ENCODE assay signal across 21 mouse cellular contexts in genomic region chr6:37851352-37851751, GRCm38 (mm10). TPM values are rescaled to one million over a fixed set of nuclear protein-coding genes. Genes with fewer than 3 reads are reported as not detected.
DNase-seq lines count a peak whose midpoint lies in the region; ATAC-seq lines count a peak whose summit lies in the region.
"Had no signal": no experiment of that assay in that cellular context is flagged by ENCODE, and none has a peak within 500 bp of the region (broad histone marks: within the 10 kb centered on the region; RNA-seq: fewer than 3 reads in every experiment).

No protein-coding gene starts in this region.

- H3K27ac ChIP-seq in liver, embryonic 12.5 days: no peak overlapping the region
- no peak overlapping the region for H3K27ac ChIP-seq in liver, embryonic 16.5 days (ENCODE audit: low read length)
- H3K27ac ChIP-seq in midbrain, embryonic 10.5 days (replicated peaks): no peak overlapping the region
- H3K27ac ChIP-seq: embryonic facial prominence, embryonic 15.5 days; forebrain, embryonic 12.5 days; hindbrain, embryonic 10.5 days; hindbrain, embryonic 15.5 days had no signal

- no peaks in the 10 kb centered on the region for H3K36me3 ChIP-seq in liver, embryonic 12.5 days
- H3K36me3 ChIP-seq in liver, embryonic 16.5 days (ENCODE audit: control insufficient read depth, insufficient read depth): no peaks in the 10 kb centered on the region
- no peaks in the 10 kb centered on the region for H3K36me3 ChIP-seq in midbrain, embryonic 10.5 days
- H3K36me3 ChIP-seq: embryonic facial prominence, embryonic 15.5 days; forebrain, embryonic 12.5 days; heart, embryonic 12.5 days; hindbrain, embryonic 10.5 days; hindbrain, embryonic 15.5 days had no signal

- no peak overlapping the region for H3K4me3 ChIP-seq in liver, embryonic 12.5 days
- no peak overlapping the region for H3K4me3 ChIP-seq in liver, embryonic 16.5 days (ENCODE audit: low read depth, low read length)
- H3K4me3 ChIP-seq in midbrain, embryonic 10.5 days: no peak overlapping the region
- H3K4me3 ChIP-seq: embryonic facial prominence, embryonic 15.5 days; forebrain, embryonic 12.5 days; heart, embryonic 12.5 days; hindbrain, embryonic 10.5 days; hindbrain, embryonic 15.5 days had no signal

- 53% methylated on average over 2 of the region's 2 CpGs for WGBS in liver, embryonic 12.5 days (ENCODE audit: insufficient replicate concordance)
- 46% methylated on average over 2 of the region's 2 CpGs for WGBS in liver, embryonic 16.5 days (ENCODE audit: insufficient replicate concordance)
- 81% methylated on average over 2 of the region's 2 CpGs for WGBS in midbrain, embryonic 10.5 days

- no peaks in the 10 kb centered on the region for H3K27me3 ChIP-seq in liver, embryonic 12.5 days (replicated peaks)
- H3K27me3 ChIP-seq in liver, embryonic 16.5 days (ENCODE audit: control insufficient read depth, insufficient read depth, low read depth, low read length): no peaks in the 10 kb centered on the region
- no peaks in the 10 kb centered on the region for H3K27me3 ChIP-seq in midbrain, embryonic 10.5 days (ENCODE audit: low read depth, poor library complexity, severe bottlenecking)
- H3K27me3 ChIP-seq: CH12.LX; embryonic facial prominence, embryonic 15.5 days; forebrain, embryonic 12.5 days; heart, embryonic 12.5 days; hindbrain, embryonic 15.5 days had no signal

- no peaks in the 10 kb centered on the region for H3K9me3 ChIP-seq in liver, embryonic 12.5 days (replicated peaks)
- H3K9me3 ChIP-seq in liver, embryonic 16.5 days (replicated peaks; ENCODE audit: control insufficient read depth, low read length): no peaks in the 10 kb centered on the region
- H3K9me3 ChIP-seq in midbrain, embryonic 10.5 days (replicated peaks): 0 out of 2 replicates have a peak, but pooled peaks cover 4% of the 10 kb centered on the region

- H3K4me1 ChIP-seq in liver, embryonic 12.5 days: peaks cover 30% of the 10 kb centered on the region
- no peaks in the 10 kb centered on the region; the same call in 1 of the 2 replicates for H3K4me1 ChIP-seq in liver, embryonic 16.5 days (ENCODE audit: control insufficient read depth, low read depth, low read length)
- H3K4me1 ChIP-seq in midbrain, embryonic 10.5 days: no peaks in the 10 kb centered on the region
- H3K4me1 ChIP-seq: embryonic facial prominence, embryonic 15.5 days; forebrain, embryonic 12.5 days; heart, embryonic 12.5 days; hindbrain, embryonic 10.5 days; hindbrain, embryonic 15.5 days had no signal

- 0 out of 2 replicates have a peak overlapping the region, but pooled peaks have one; percentile 13 for H3K4me2 ChIP-seq in liver, embryonic 12.5 days
- H3K4me2 ChIP-seq in liver, embryonic 16.5 days (ENCODE audit: low read depth, low read length): no peak overlapping the region
- H3K4me2 ChIP-seq: embryonic facial prominence, embryonic 15.5 days; forebrain, embryonic 12.5 days; heart, embryonic 12.5 days; hindbrain, embryonic 15.5 days had no signal

- no peak overlapping the region for H3K9ac ChIP-seq in liver, embryonic 12.5 days
- no peak overlapping the region for H3K9ac ChIP-seq in liver, embryonic 16.5 days (ENCODE audit: low read depth, low read length)
- H3K9ac ChIP-seq: embryonic facial prominence, embryonic 15.5 days; forebrain, embryonic 12.5 days; heart, embryonic 12.5 days; hindbrain, embryonic 15.5 days had no signal

- DNase-seq in gastrocnemius, postnatal 10 days: no peak
- DNase-seq in heart, adult 8-10 months (ENCODE audit: low spot score): no peak
- DNase-seq in urinary bladder, postnatal 14 days (ENCODE audit: low spot score): no peak
- no peak for DNase-seq in midbrain, embryonic 10.5 days (ENCODE audit: low spot score)
- DNase-seq: adrenal gland, adult 8-10 months; cerebellum, adult 11 months; cerebellum, adult 8-10 months; cerebellum, postnatal 14 days; embryo, embryonic 11 days; gastrocnemius, postnatal 25 days; heart, adult 11 months had no signal

- ATAC-seq in erythroblast, adult 5-6 weeks (replicated peaks; ENCODE audit: low FRiP score, poor library complexity, severe bottlenecking): peak; percentile 70
- peak; percentile 67 for ATAC-seq in liver, embryonic 12.5 days
- ATAC-seq in liver, embryonic 16.5 days (ENCODE audit: low read depth): peak; percentile 73
- ATAC-seq: forebrain, embryonic 16.5 days had no signal

RNA-seq across cellular contexts. Expression of gene Trim24, which starts 19.3 kb away (rescaled TPM):
- total RNA-seq in erythroblast, adult 5-6 weeks (2015; ENCODE audit: low replicate concordance): 17.5 and 29.7 TPM in 2 replicates
- 22.0 and 23.4 TPM in 2 replicates for total RNA-seq in erythroblast, adult 5-6 weeks (2017; ENCODE audit: low replicate concordance)
- polyA plus RNA-seq in liver, embryonic 12.5 days (2016; fragmentation: Nextera tagmentation; extraction: Ambion mirVana): 8.8 and 9.3 TPM in 2 replicates
- 3.0 and 3.2 TPM in 2 replicates for polyA plus RNA-seq in liver, embryonic 16.5 days (2015; fragmentation: Nextera tagmentation; extraction: Ambion mirVana)
- total RNA-seq in gastrocnemius, postnatal 10 days (2021): 10 to 100 TPM; 26.2 to 30.0 TPM
- 10 to 100 TPM; 30.8 to 36.8 (median 34.0) TPM for total RNA-seq in heart, adult 8-10 months (2022)
- polyA plus RNA-seq in midbrain, embryonic 10.5 days (2016; fragmentation: Nextera tagmentation; extraction: Ambion mirVana): 21.5 and 25.2 TPM in 2 replicates
